Mouse (Mus musculus): ENCODE data around the gene Myl6b.
A peak's percentile ranks its signal among the peaks of the same experiment; 100 is the strongest.

Myl6b gene

GRCm38 (mm10) chr10:128498590-128498989 lies at the start of gene Myl6b:
Gene Myl6b, minus strand, starts transcription at chr10:128498685.
- peak; percentile 93 to 96 for DNase-seq (ENCODE audit: low spot score in 2 of 2)

- DNase-seq (ENCODE audit: low spot score in 2 of 2) = peak; percentile 96 to 97
These were observed 49.0 kb upstream of the Myl6b start, which contains the start of gene Zc3h10 for GRCm38 (mm10) chr10:128547361-128548032. Gene Zc3h10, minus strand, starts transcription at chr10:128547774.

- no peak for DNase-seq (ENCODE audit: low spot score in 2 of 2)
These were observed 48.3 kb upstream of the Myl6b start for GRCm38 (mm10) chr10:128546787-128547186.

GRCm38 (mm10) chr10:128546361-128546760 lies 47.9 kb upstream of the Myl6b start:
- no peak for DNase-seq (ENCODE audit: low spot score in 2 of 2)

- DNase-seq (ENCODE audit: low spot score in 2 of 2) = no peak
These were observed 47.0 kb upstream of the Myl6b start for GRCm38 (mm10) chr10:128545570-128545898.

- DNase-seq (ENCODE audit: low spot score in 2 of 2) = no peak
These were observed 46.4 kb upstream of the Myl6b start for GRCm38 (mm10) chr10:128544674-128545569.

- DNase-seq (ENCODE audit: low spot score in 2 of 2) = no peak
These were observed 45.7 kb upstream of the Myl6b start for GRCm38 (mm10) chr10:128544151-128544657.

GRCm38 (mm10) chr10:128543100-128543499 lies 44.6 kb upstream of the Myl6b start:
- DNase-seq (ENCODE audit: low spot score in 2 of 2) = no peak

- no peak for DNase-seq (ENCODE audit: low spot score in 2 of 2)
These were observed 39.9 kb upstream of the Myl6b start for GRCm38 (mm10) chr10:128538340-128538870.

GRCm38 (mm10) chr10:128536266-128536940 lies 37.9 kb upstream of the Myl6b start:
- DNase-seq (ENCODE audit: low spot score in 2 of 2) = peak in 1 of 2 experiments; percentile 95

- DNase-seq (ENCODE audit: low spot score in 2 of 2) = no peak
These were observed 37.3 kb upstream of the Myl6b start for GRCm38 (mm10) chr10:128535624-128536265.

GRCm38 (mm10) chr10:128535206-128535605 lies 36.7 kb upstream of the Myl6b start:
- DNase-seq (ENCODE audit: low spot score in 2 of 2) = no peak

GRCm38 (mm10) chr10:128526366-128527356 lies 28.2 kb upstream of the Myl6b start:
- no peak for DNase-seq (ENCODE audit: low spot score in 2 of 2)

GRCm38 (mm10) chr10:128525671-128526308 lies 27.3 kb upstream of the Myl6b start, which contains the start of gene Esyt1:
Gene Esyt1, minus strand, starts transcription at chr10:128525871.
- peak; percentile 92 to 94 for DNase-seq (ENCODE audit: low spot score in 2 of 2)

GRCm38 (mm10) chr10:128524732-128525662 lies 26.5 kb upstream of the Myl6b start:
- peak in 1 of 2 experiments; percentile 43 for DNase-seq (ENCODE audit: low spot score in 2 of 2)

- DNase-seq (ENCODE audit: low spot score in 2 of 2) = no peak
These were observed 25.7 kb upstream of the Myl6b start for GRCm38 (mm10) chr10:128524111-128524731.

- no peak for DNase-seq (ENCODE audit: low spot score in 2 of 2)
These were observed 23.9 kb upstream of the Myl6b start for GRCm38 (mm10) chr10:128522351-128522750.

GRCm38 (mm10) chr10:128520591-128520990 lies 22.1 kb upstream of the Myl6b start:
- no peak for DNase-seq (ENCODE audit: low spot score in 2 of 2)

All from left cerebral cortex, adult 9 months (tissue).